Mouse (Mus musculus): Measurements from ENCODE around the gene Dtd1. TPM values are rescaled to one million over a fixed set of nuclear protein-coding genes. Genes with fewer than 3 reads are reported as not detected.

Dtd1 gene
- polyA plus RNA-seq, 1 experiment from 2014 or later = 31.6 TPM

DNA sequence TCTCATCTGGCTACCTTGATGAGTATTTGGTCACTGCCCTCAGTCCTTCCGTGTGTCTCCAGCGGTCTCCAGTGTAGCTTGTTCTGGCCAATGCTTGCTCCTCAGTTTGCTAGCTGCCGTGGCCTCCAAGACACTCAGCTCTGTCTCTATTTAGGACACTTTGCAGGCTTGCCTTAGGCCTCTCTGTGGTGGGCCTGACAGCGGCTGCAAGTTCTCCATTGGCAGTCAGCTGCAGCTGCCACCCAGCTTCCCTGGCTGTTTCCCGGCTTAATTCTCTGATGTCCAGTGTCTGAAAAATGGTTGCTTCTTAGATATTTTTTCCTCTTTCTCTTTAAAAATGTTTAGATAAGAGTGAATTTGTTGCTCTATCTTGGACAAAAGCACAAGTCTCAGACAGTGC is 116.6 kb downstream of the Dtd1 start:
- 0 out of 2 replicates have a peak, but pooled peaks cover 2% of the 10 kb centered on the region for H3K9me3 ChIP-seq (replicated peaks; ENCODE audit: control insufficient read depth, low read length)
- no peaks in the 10 kb centered on the region for H3K27me3 ChIP-seq (ENCODE audit: control insufficient read depth, insufficient read depth, low read length)
- H3K36me3 ChIP-seq (ENCODE audit: control insufficient read depth, insufficient read depth) = no peaks in the 10 kb centered on the region
- H3K27ac ChIP-seq (ENCODE audit: low read length) = no peak overlapping the region
- H3K9ac ChIP-seq (ENCODE audit: low read length) = no peak overlapping the region
- ATAC-seq (replicated peaks; ENCODE audit: extremely low read depth, insufficient read depth, low FRiP score) = no peak
- no peak overlapping the region for H3K4me3 ChIP-seq (ENCODE audit: low read length)
- 68% methylated on average over 5 of the region's 5 CpGs for WGBS
- no peak overlapping the region for H3K4me2 ChIP-seq (ENCODE audit: low read depth, low read length)
- H3K4me1 ChIP-seq (ENCODE audit: control insufficient read depth, insufficient read depth, low read length) = no peaks in the 10 kb centered on the region

DNA sequence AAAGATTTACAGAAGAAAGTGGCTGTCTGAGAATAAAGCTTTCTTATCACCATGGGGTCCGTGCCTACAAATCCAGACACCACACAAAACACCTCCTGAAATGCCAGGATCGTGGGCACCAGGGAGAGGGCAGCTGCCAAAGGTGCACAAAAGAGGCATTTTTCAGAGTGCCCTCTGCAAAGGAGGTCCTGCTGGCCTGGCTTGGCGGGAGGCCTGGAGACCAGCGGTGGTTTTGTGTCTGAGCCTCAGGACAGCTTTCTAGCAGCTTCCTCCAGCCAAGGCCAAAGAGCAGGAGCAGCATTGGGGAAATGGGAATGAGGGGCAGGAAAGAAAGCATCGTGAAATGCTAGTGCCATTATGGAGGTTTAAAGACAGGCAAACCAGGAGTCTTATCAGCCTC is 118.6 kb downstream of the Dtd1 start:
- Histone ChIP-seq H3K4me2 (ENCODE audit: low read depth, low read length) (no peak overlapping the region), H3K36me3 (ENCODE audit: control insufficient read depth, insufficient read depth) (no peaks in the 10 kb centered on the region), H3K9ac (ENCODE audit: low read length) (no peak overlapping the region), H3K27ac (ENCODE audit: low read length) (no peak overlapping the region), H3K4me3 (ENCODE audit: low read length) (no peak overlapping the region), H3K4me1 (ENCODE audit: control insufficient read depth, insufficient read depth, low read length) (no peaks in the 10 kb centered on the region), H3K27me3 (ENCODE audit: control insufficient read depth, insufficient read depth, low read length) (no peaks in the 10 kb centered on the region), H3K9me3 (replicated peaks; ENCODE audit: control insufficient read depth, low read length) (no peaks in the 10 kb centered on the region)
- no peak for ATAC-seq (replicated peaks; ENCODE audit: extremely low read depth, insufficient read depth, low FRiP score)
- 51% methylated on average over 5 of the region's 5 CpGs for WGBS

DNA sequence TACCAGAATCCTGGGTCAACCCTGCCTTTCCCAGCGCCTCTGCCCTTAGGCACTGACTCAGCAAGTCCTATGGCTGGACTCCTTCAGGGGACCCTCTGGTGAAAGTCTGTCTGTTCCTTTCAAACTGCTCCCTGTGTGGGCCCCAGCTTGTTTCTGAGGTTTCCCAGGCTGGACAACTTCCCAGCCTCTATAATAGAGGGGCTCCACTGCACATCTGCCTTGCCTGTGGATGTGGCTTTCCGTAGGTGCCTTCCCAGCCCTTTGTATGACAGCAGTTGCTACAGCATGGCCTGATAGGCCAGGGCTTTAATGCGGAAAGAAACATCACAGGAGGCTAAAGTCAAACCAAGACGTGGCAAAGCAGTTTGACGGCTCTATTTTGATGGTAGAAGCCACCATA is 119.6 kb downstream of the Dtd1 start:
- Histone ChIP-seq H3K4me2 (ENCODE audit: low read depth, low read length) (no peak overlapping the region), H3K4me1 (ENCODE audit: control insufficient read depth, insufficient read depth, low read length) (no peaks in the 10 kb centered on the region), H3K27me3 (ENCODE audit: control insufficient read depth, insufficient read depth, low read length) (no peaks in the 10 kb centered on the region), H3K9me3 (replicated peaks; ENCODE audit: control insufficient read depth, low read length) (no peaks in the 10 kb centered on the region), H3K4me3 (ENCODE audit: low read length) (no peak overlapping the region), H3K9ac (ENCODE audit: low read length) (no peak overlapping the region), H3K36me3 (ENCODE audit: control insufficient read depth, insufficient read depth) (no peaks in the 10 kb centered on the region), H3K27ac (ENCODE audit: low read length) (no peak overlapping the region)
- WGBS = 80% methylated on average over 5 of the region's 5 CpGs
- no peak for ATAC-seq (replicated peaks; ENCODE audit: extremely low read depth, insufficient read depth, low FRiP score)

DNA sequence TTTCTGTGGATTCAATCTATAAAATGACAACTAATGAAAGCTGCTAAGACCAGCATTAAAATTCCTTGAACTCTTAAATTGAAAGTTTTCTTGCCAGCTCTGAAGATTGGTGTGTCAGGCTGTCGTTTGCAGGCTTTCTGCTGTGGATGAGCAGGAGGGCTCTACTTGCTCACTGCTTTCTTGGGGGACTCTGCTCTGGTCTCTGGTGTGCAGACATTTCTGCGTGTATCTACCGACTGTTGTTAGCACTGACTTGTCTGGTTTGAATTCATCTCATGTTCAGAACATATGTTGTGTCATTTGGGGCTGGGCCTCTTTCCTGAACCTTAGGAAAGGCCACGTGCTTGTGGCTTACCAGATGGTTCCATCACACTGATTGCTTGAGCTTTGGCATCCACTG is 120.0 kb downstream of the Dtd1 start:
- H3K9me3 ChIP-seq (replicated peaks; ENCODE audit: control insufficient read depth, low read length) = no peaks in the 10 kb centered on the region
- no peaks in the 10 kb centered on the region for H3K27me3 ChIP-seq (ENCODE audit: control insufficient read depth, insufficient read depth, low read length)
- no peaks in the 10 kb centered on the region for H3K4me1 ChIP-seq (ENCODE audit: control insufficient read depth, insufficient read depth, low read length)
- no peak overlapping the region for H3K4me3 ChIP-seq (ENCODE audit: low read length)
- no peaks in the 10 kb centered on the region for H3K36me3 ChIP-seq (ENCODE audit: control insufficient read depth, insufficient read depth)
- ATAC-seq (replicated peaks; ENCODE audit: extremely low read depth, insufficient read depth, low FRiP score) = no peak
- H3K4me2 ChIP-seq (ENCODE audit: low read depth, low read length) = no peak overlapping the region
- 71% methylated on average over 4 of the region's 4 CpGs for WGBS
- H3K9ac ChIP-seq (ENCODE audit: low read length) = no peak overlapping the region
- H3K27ac ChIP-seq (ENCODE audit: low read length) = no peak overlapping the region

DNA sequence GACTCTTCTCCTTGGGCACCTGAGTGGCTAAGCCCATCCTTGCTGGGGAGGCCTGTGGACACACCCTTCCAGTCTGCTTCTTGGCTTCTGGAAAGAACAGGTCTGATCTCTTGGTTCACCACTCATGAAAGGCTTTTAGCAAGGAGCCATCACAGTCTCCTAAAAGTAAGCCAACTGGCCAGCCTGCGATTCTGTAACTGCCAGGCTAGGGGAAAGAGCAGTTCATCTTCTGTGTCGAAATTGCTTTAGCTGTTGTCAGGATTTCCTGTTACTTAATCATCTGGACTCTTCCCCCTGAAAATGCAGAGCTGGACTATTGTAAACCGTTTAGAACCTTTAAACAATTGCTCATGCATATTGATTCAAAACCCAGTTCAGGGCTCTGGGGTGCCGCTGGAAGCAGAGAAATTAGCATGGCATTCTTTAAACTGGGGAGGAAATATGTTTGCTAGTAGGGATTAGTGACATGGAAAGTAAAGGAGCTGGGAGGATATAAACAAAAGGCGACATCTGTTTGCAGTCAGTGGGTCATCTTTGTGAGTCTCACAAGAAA is 120.8 kb downstream of the Dtd1 start:
- no peak for ATAC-seq (replicated peaks; ENCODE audit: extremely low read depth, insufficient read depth, low FRiP score)
- Histone ChIP-seq H3K27me3 (ENCODE audit: control insufficient read depth, insufficient read depth, low read length) (no peaks in the 10 kb centered on the region), H3K4me3 (ENCODE audit: low read length) (no peak overlapping the region), H3K4me2 (ENCODE audit: low read depth, low read length) (no peak overlapping the region), H3K4me1 (ENCODE audit: control insufficient read depth, insufficient read depth, low read length) (no peaks in the 10 kb centered on the region), H3K9me3 (replicated peaks; ENCODE audit: control insufficient read depth, low read length) (no peaks in the 10 kb centered on the region), H3K9ac (ENCODE audit: low read length) (no peak overlapping the region), H3K27ac (ENCODE audit: low read length) (no peak overlapping the region), H3K36me3 (ENCODE audit: control insufficient read depth, insufficient read depth) (no peaks in the 10 kb centered on the region)
- 63% methylated on average over 5 of the region's 5 CpGs for WGBS

DNA sequence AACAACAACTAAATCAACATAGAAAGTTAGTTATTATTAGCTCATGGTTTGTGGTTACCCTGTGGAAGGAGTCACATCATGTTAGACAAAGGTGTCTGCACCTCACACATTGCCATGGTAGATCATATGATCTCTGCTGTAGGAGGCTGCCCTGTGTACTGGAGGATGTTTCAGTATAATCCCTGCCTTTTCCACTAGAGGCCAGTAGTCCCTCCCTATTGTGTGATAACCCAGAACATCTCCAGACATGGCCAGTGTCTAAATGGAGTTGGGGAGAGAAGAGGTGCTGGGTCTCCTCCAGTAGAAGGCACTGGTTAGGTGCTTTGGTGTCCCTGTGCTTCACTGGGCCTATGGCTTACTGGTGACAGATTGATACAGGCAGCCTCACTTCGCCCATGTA is 125.0 kb downstream of the Dtd1 start:
- no peaks in the 10 kb centered on the region for H3K36me3 ChIP-seq (ENCODE audit: control insufficient read depth, insufficient read depth)
- ATAC-seq (replicated peaks; ENCODE audit: extremely low read depth, insufficient read depth, low FRiP score) = no peak; the same call in 1 of the 2 replicates
- H3K4me3 ChIP-seq (ENCODE audit: low read length) = no peak overlapping the region
- H3K27me3 ChIP-seq (ENCODE audit: control insufficient read depth, insufficient read depth, low read length) = no peaks in the 10 kb centered on the region
- no peak overlapping the region for H3K27ac ChIP-seq (ENCODE audit: low read length)
- H3K4me1 ChIP-seq (ENCODE audit: control insufficient read depth, insufficient read depth, low read length) = no peaks in the 10 kb centered on the region
- no peak overlapping the region for H3K4me2 ChIP-seq (ENCODE audit: low read depth, low read length)
- H3K9ac ChIP-seq (ENCODE audit: low read length) = no peak overlapping the region
- 84% methylated on average over 1 of the region's 1 CpGs for WGBS
- H3K9me3 ChIP-seq (replicated peaks; ENCODE audit: control insufficient read depth, low read length) = no peaks in the 10 kb centered on the region

DNA sequence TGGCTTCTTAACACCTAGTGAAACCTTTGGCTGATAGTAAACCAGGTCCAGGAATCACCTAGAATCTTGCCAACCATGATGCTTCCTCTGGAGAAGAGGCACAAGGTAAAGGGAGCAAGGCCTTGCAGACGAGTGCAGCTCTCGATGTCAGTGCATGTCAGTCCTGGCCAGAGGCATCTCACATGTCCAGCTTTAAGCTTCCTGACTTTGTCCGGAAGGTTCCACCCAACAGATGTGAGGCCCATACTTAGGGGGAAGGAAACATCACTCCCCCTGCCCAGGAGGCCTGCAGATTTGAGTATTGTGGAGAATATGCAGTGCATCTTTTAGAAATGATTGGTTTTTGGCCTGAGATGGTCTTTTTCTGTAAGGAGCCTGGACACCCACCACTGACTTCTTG is 127.4 kb downstream of the Dtd1 start:
- Histone ChIP-seq H3K36me3 (ENCODE audit: control insufficient read depth, insufficient read depth) (no peaks in the 10 kb centered on the region), H3K27ac (ENCODE audit: low read length) (no peak overlapping the region), H3K4me3 (ENCODE audit: low read length) (no peak overlapping the region), H3K9ac (ENCODE audit: low read length) (no peak overlapping the region), H3K4me1 (ENCODE audit: control insufficient read depth, insufficient read depth, low read length) (no peaks in the 10 kb centered on the region), H3K4me2 (ENCODE audit: low read depth, low read length) (no peak overlapping the region), H3K9me3 (replicated peaks; ENCODE audit: control insufficient read depth, low read length) (no peaks in the 10 kb centered on the region), H3K27me3 (ENCODE audit: control insufficient read depth, insufficient read depth, low read length) (no peaks in the 10 kb centered on the region)
- WGBS = 74% methylated on average over 3 of the region's 3 CpGs
- no peak for ATAC-seq (replicated peaks; ENCODE audit: extremely low read depth, insufficient read depth, low FRiP score)

DNA sequence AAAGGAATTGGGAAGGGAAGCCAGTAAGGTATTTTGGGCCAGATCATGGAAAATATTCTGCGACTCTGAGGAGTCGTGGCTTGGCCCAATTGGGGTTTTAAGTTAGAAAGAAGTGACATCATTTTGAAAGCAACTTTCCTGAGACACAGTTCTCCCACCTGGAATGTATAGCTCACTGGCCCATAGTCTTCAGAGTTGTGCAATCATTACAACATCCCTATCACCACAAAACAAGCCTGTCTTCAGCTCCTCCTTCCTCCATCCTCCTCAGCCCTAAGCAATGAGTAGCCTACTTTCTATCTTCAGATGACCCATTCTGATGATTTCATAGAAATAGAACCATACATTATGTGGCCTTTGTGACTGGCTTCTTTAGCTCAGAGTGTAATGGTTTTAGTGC is 130.1 kb downstream of the Dtd1 start:
- WGBS = 92% methylated on average over 2 of the region's 2 CpGs
- ATAC-seq (replicated peaks; ENCODE audit: extremely low read depth, insufficient read depth, low FRiP score) = no peak
- no peaks in the 10 kb centered on the region for H3K27me3 ChIP-seq (ENCODE audit: control insufficient read depth, insufficient read depth, low read length)
- no peak overlapping the region for H3K9ac ChIP-seq (ENCODE audit: low read length)
- no peak overlapping the region for H3K4me2 ChIP-seq (ENCODE audit: low read depth, low read length)
- no peak overlapping the region for H3K4me3 ChIP-seq (ENCODE audit: low read length)
- H3K4me1 ChIP-seq (ENCODE audit: control insufficient read depth, insufficient read depth, low read length) = no peaks in the 10 kb centered on the region
- no peaks in the 10 kb centered on the region for H3K36me3 ChIP-seq (ENCODE audit: control insufficient read depth, insufficient read depth)
- no peaks in the 10 kb centered on the region for H3K9me3 ChIP-seq (replicated peaks; ENCODE audit: control insufficient read depth, low read length)
- no peak overlapping the region for H3K27ac ChIP-seq (ENCODE audit: low read length)

DNA sequence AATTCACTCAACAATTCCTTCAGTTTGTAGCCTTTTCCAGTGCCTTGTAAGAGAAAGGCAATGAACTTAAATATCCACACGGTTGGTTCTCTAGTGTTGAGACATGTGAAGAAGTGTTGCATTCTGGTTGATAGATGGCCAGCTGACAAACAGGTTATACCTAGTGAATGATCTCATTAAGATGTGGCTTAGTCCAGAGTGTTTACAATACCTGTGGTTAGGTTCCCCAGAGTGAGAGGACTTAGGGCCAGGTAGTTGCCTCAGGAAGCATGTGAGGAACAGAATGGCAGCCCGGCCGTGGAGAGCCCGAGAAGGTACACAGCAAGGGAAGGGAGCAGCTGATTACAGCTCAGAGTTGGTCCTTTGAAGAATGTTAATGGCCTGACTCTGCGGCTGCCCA is 138.5 kb downstream of the Dtd1 start:
- WGBS = 54% methylated on average over 5 of the region's 5 CpGs
- H3K4me2 ChIP-seq (ENCODE audit: low read depth, low read length) = no peak overlapping the region
- H3K27me3 ChIP-seq (ENCODE audit: control insufficient read depth, insufficient read depth, low read length) = no peaks in the 10 kb centered on the region
- H3K9me3 ChIP-seq (replicated peaks; ENCODE audit: control insufficient read depth, low read length) = no peaks in the 10 kb centered on the region
- ATAC-seq (replicated peaks; ENCODE audit: extremely low read depth, insufficient read depth, low FRiP score) = no peak
- no peak overlapping the region for H3K4me3 ChIP-seq (ENCODE audit: low read length)
- no peaks in the 10 kb centered on the region for H3K36me3 ChIP-seq (ENCODE audit: control insufficient read depth, insufficient read depth)
- peaks cover 5% of the 10 kb centered on the region for H3K4me1 ChIP-seq (ENCODE audit: control insufficient read depth, insufficient read depth, low read length)
- H3K27ac ChIP-seq (ENCODE audit: low read length) = no peak overlapping the region
- no peak overlapping the region for H3K9ac ChIP-seq (ENCODE audit: low read length)

DNA sequence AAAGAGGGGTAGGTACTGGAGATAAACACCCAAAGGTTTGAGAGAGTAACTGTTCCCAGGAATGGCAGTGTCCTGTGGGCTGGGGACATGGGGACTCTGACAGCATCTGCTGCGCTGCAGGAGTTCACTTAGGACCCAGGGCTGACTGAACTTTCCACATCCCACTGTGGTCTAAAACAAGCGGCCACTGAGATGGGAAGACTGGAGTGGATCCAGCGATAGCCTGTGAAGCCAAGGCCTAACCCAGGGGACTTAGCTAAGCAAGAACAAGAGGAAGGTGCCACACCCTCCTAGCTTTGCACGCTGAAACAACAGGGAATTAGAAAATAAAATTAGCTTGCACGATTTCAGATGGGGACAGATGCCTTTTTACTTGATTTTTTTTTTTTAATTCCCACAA is 138.9 kb downstream of the Dtd1 start:
- H3K27ac ChIP-seq (ENCODE audit: low read length) = no peak overlapping the region
- H3K4me1 ChIP-seq (ENCODE audit: control insufficient read depth, insufficient read depth, low read length) = peaks cover 5% of the 10 kb centered on the region
- H3K9ac ChIP-seq (ENCODE audit: low read length) = no peak overlapping the region
- no peaks in the 10 kb centered on the region for H3K9me3 ChIP-seq (replicated peaks; ENCODE audit: control insufficient read depth, low read length)
- no peak for ATAC-seq (replicated peaks; ENCODE audit: extremely low read depth, insufficient read depth, low FRiP score)
- no peaks in the 10 kb centered on the region for H3K27me3 ChIP-seq (ENCODE audit: control insufficient read depth, insufficient read depth, low read length)
- 69% methylated on average over 5 of the region's 5 CpGs for WGBS
- H3K4me2 ChIP-seq (ENCODE audit: low read depth, low read length) = no peak overlapping the region
- no peak overlapping the region for H3K4me3 ChIP-seq (ENCODE audit: low read length)
- H3K36me3 ChIP-seq (ENCODE audit: control insufficient read depth, insufficient read depth) = no peaks in the 10 kb centered on the region
